Mouse (Mus musculus): ENCODE results near the gene Ephx1.

DNA sequence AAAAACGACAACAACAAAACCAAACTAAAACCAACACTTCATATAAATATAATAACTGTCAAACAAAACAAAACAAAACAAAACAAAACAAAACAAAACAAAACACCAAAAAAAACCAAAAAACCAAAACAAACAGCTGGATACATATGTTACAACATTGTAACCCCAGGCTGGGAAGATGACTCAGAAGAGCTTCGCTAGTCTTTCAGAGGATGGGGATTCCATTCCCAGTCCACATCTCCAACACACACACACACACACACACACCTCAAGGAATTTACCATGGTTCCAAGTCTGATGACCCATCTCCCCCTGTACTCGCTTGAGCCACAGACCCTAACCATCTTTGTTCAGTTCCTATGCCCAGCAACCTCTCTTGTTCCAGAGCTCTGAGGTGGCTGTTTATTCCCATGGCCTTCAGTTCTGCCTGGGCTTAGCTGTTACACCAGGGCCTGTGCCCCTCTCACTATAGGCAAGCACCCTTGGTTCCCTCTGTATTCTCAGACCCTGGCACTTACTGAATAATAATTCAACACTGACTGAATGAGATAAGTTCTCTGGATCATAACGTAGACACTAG lies 11.6 kb downstream of the Ephx1 start:
- TF ChIP-seq CTCF (IDR thresholded peaks at IDR 0.05; ENCODE audit: control insufficient read depth, insufficient read depth, insufficient replicate concordance, low read depth, low read length): no peak
- no peak for TF ChIP-seq POLR2A (IDR thresholded peaks at IDR 0.05; ENCODE audit: control insufficient read depth, low read depth, low read length)
